Mouse (Mus musculus) right cerebral cortex, postnatal 36 days (tissue): ENCODE measurements around the gene Siah3.
A peak's percentile ranks its signal among the peaks of the same experiment; 100 is the strongest.
"Not testable (repeated sequence)": the region's sequence is repeated elsewhere in the genome, so short reads cannot be mapped to it uniquely, and the experiment has no call there.

Source experiments
- DNase-seq, 2 experiments: peaks; one replicate each; pipeline ENCODE4 v3.0.0; 2022; ENCODE audit warnings: low spot score in 2 of 2, mixed read lengths in 1 of 2

The Siah3 gene

DNA sequence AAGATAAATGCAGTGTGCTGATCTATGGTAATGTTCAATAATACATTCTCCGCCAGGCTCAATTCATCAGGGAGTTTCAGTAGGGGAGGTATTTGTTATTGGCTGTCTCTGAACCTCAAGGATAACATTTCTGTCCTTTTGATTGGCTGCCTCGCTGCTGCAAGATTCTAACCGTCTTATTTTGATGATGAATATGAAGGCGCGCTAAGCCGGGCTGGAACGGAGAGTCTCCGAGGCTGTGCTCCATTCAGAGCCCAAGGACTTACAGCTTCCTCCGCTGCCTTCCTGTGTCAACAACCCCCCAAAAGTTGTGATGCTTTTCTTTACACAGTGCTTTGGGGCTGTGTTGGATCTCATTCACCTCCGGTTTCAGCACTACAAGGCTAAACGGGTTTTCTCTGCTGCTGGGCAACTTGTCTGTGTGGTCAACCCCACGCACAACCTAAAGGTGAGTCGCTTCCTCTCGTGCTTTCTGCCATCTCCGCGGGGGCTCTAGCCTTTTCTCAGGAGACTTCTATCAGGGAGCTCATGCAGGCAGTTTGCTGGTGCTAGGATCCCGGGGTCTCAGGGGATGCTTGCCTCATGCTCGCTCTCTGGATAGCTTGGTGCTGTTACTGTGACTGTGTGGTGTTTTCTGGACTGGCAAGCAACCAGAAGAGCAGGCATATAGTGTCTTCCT is at the start of gene Siah3:
Gene Siah3 (plus strand): TSS at position 240 of the 679 bp plus-strand sequence.
- peak in 1 of 2 experiments; percentile 61 for DNase-seq

DNA sequence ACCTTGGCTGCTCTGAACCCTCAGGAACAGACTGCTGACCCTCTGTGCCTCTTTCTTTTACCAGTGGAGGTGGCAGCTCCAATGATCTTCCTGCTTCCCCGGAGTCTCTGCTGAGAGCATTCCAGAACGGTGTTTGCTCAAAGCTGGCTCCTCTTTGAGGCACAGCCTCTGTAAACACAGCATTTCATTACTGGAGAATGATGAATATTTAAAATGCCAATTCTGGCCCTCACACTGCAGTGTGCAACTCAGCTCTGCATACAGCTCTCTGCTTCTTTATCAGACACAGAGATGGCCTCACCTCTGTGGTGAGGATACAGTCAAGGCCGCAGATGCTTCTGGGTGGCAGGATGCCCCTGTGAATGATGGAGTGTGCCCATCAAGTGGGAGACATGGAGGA is 46.0 kb upstream of the Siah3 start:
- DNase-seq: no peak

DNA sequence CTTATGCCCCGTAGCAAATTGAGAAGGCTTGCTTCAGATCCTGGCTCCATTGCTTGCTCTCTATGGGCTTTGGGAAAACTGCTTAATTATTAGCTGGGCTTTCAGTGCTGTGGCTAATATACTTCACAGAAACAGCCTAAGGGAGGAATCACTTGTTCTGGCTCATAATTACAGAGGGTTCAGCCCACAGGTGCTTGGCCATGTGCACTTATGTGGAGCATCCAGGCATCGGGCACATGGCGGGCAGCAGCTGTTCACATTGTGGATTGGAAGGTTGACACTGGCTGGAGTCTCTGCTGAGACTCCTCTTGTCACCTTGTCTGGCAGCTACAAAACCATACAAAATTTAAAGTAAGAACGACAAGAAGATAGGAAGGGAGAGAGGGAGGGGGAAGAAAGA is 45.4 kb upstream of the Siah3 start:
- DNase-seq: no peak

DNA sequence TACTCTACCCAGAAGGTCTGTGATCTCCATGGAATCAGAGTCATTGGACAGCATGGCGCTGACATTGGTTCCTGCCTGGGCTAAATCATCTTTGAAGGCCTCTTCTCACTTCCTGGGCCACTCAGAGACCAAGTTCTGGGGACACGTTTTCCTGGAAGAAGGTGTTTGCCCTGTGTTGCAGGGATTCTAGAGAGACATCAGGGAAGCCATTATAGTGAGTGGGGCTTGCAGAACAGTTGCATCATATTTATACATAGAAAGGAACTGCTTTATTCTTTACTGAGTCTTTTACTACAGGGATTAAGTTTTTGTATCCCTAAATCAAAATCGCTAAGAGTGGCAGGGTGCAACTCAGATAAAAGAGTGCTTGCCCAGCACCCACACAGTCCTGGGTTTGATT is 37.1 kb upstream of the Siah3 start:
- DNase-seq: no peak

DNA sequence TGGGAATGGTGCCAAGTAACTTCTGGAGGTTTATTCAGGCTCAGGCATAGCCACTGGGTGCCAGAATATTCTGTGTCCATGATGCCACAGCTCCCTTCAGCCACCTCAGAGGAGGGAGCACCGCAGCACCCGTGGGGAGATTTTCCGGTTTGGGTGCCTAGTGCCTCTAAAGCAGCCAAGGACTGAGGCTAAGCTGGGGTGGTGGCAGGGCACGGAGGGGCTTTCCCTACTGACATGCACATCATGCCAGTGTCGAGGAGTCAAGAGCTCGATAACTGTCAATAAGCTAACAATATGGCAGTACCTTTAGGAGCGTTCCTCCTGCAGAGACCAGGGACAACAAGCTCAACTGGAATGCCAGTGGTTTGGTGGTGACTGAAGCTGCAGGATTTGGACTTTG is 35.9 kb upstream of the Siah3 start:
- DNase-seq: no peak

GRCm38 (mm10) chr14:75420811-75421210 is 35.0 kb upstream of the Siah3 start:
- no peak for DNase-seq

DNA sequence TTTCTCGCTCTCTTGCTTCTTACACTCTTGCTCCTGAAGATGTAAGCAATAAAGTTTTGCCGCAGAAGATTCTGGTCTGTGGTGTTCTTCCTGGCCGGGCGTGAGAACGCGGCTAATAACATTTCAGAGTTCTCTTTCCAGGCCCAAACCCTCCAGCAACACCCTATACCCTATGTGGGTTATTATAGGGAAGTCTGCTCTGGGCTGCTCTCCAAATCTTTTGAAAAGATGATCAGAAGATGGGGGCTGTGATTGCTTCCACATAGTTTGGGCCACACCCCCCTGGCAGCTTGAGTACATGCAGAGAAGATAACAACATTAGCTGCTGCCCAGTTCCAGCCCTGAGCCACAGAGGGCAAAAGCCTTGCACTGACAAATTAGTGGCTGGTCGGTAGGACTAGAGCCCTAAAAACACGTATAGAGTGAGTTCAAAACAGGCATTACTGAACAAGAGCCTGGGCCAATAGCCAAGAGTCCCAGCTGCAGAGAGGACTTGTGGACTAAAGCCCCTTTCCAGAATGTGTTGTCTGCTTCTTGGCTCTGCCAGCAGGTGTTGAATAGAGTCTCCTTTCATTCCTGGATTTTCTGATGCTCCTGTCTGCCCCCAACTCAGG is 24.5 kb upstream of the Siah3 start:
- no peak for DNase-seq

DNA sequence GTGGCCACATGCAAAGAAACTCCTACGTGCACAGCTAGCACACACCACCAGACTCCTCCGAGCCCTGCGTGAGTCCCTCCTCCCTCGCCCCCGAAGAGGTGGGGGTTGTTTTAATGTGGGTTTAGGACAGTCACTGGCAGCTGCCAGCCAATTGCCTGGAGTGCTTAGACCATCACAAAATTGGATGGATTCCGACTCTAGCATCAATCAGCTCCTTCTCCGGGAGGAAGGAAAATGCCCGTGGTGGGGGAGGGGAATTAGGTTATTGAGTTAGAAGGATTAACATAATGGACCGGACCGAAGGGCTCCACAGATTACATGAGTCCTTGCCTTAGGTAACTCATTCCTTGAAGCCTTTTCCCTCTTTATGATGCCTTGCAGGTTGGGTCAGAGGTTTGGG is 22.9 kb upstream of the Siah3 start:
- no peak for DNase-seq

- DNase-seq: no peak
These were observed 21.2 kb upstream of the Siah3 start for GRCm38 (mm10) chr14:75434576-75434975.

- DNase-seq: peak; percentile 55 to 60
These were observed 11.2 kb upstream of the Siah3 start for GRCm38 (mm10) chr14:75444486-75445105.

DNA sequence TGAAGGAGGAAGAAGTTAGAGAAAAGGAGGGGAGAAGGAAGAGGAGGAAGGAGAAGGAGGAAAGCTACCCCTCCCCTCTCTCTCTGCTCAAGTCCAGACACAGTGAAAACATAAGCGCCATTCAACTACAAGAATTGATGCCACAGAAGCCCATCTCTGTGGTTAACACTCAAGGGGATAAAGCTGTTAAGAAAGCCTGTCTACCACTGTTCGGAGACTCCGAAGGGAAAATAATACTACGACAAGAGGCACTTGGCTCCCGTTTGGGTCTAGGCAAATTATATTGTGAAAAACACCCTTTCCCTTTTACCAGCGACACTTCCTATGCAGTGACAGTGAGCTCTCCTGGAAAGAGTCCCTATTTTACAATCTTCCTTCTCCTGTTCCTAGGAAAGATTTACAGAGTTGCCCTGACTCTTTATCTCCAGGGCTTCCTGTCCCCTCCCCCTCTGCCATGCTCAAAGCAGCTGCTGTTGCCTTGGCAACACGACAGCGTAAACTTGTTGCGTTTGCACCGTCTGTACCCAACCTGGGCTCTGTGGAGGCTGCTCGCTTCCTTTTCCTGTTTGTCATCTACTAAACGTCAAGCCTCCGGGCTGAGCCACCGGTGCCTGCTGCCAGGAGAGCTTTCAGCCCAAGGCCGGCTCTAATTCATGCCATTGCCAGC is 10.4 kb upstream of the Siah3 start:
- DNase-seq: peak; percentile 82 to 84

DNA sequence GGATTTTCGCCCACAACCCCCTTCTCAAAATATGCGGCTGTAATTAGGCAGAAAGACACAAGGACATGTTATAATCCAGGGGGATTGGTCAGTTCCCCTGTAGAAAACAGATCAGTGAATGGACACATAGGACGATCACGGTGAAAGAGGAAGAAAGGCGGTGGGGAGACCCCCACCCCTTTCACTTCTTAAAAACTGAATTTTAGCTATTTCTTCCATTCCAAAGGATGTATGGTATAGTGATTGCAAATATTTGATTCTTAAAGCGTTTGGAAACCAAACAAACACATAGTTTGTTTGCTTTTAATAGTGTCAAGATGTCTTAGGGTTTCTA is 9.9 kb upstream of the Siah3 start:
- DNase-seq: no peak

GRCm38 (mm10) chr14:75446314-75446713 is 9.5 kb upstream of the Siah3 start:
- not testable (repeated sequence) for DNase-seq

- DNase-seq: no peak
These were observed 1.9 kb upstream of the Siah3 start for GRCm38 (mm10) chr14:75453906-75454305.

GRCm38 (mm10) chr14:75454716-75455115 is 1.1 kb upstream of the Siah3 start:
- no peak for DNase-seq

DNA sequence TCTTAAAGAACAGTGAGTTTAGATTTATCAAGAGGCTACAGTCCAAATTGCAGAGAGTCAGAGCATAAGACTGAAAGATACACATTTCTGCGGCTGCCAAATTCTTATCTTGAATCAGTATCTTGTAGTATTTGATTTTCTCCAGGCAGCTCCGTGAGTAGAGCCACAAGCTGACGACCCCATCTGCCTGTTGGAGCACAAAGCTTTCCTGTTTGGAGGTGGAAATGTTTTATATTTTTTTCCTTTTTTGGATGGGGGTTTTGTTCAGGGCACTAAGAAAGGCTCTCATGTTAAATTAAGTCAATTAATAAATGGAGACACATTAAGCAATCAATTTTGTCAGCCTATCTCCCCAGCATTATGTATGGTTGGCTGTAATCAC is 430 bp upstream of the Siah3 start:
- DNase-seq: no peak

- peak in 1 of 2 experiments; percentile 62 for DNase-seq
These were observed 873 bp downstream of the Siah3 start for GRCm38 (mm10) chr14:75456489-75457220.

DNA sequence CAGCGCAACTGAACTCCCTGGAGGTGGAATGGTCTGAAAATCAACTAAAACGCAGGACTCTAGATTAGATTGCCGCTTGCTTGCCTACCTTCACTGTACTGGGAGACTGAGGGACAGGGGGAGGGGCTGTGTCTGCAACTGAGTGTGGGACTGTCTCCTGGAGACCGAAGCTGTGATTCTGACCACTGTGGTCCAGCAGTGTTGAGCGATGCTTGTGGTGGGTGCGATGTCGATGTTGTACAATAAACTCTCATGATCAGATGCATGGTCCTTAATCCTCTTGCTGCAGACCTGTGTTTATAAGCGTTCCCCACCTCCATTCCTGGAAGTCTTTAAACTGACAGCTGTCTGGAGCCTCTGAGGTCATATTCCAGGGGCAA is 1.4 kb downstream of the Siah3 start:
- no peak for DNase-seq

GRCm38 (mm10) chr14:75459431-75459830 is 3.6 kb downstream of the Siah3 start:
- no peak for DNase-seq

DNA sequence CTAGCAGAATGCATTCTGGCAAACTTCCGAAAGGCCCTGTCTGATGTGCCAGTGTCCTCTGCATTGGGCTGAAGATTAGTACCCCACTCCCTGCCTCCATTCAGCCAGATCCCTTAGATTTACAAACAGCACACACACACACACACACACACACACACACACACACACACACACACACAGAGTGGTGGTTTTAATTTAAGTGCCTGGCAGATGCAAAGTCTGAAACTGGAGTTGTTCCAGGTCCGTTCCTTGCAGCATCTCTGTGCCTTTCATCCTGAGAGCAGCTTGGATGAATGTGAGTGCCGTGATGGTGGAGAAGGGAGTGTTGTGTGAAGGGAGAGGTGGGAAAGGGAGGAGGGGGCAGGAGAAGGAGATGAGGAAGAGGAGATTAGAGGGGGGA is 4.2 kb downstream of the Siah3 start:
- DNase-seq: peak in 1 of 2 experiments; percentile 68

- no peak for DNase-seq
These were observed 4.7 kb downstream of the Siah3 start for GRCm38 (mm10) chr14:75460436-75460835.

- DNase-seq: no peak
These were observed 6.0 kb downstream of the Siah3 start for GRCm38 (mm10) chr14:75461770-75462169.
